Mouse (Mus musculus): Measurements from ENCODE around the gene Leng1. TPM values are rescaled to one million over a fixed set of nuclear protein-coding genes. Genes with fewer than 3 reads are reported as not detected.
A peak's percentile ranks its signal among the peaks of the same experiment; 100 is the strongest.

The Leng1 gene
- polyA plus RNA-seq, 1 experiment, result 22.0 TPM

GRCm38 (mm10) chr7:3664524-3665214, 971 bp downstream of the Leng1 start:
- TF ChIP-seq GATA1 (IDR thresholded peaks at IDR 0.05; ENCODE audit: borderline replicate concordance, low read length) (no peak), FLI1 (IDR thresholded peaks at IDR 0.05; ENCODE audit: low read length) (no peak)
- Histone ChIP-seq H3K4me1 (peaks cover 65% of the 10 kb centered on the region), H3K9me3 (no peaks in the 10 kb centered on the region), H3K27me3 (replicated peaks) (no peaks in the 10 kb centered on the region), H3K4me3 (replicated peaks) (peak overlapping the region; percentile 96), H3K36me3 (replicated peaks; ENCODE audit: low read length) (peaks cover 62% of the 10 kb centered on the region)

- Histone ChIP-seq H3K36me3 (replicated peaks; ENCODE audit: low read length) (peaks cover 100% of the 10 kb centered on the region), H3K27me3 (replicated peaks) (no peaks in the 10 kb centered on the region), H3K4me3 (replicated peaks) (no peak overlapping the region), H3K9me3 (no peaks in the 10 kb centered on the region), H3K4me1 (peaks cover 41% of the 10 kb centered on the region)
- TF ChIP-seq GATA1 (IDR thresholded peaks at IDR 0.05; ENCODE audit: borderline replicate concordance, low read length), result no peak
These were observed 7.1 kb downstream of the Leng1 start for GRCm38 (mm10) chr7:3658578-3658977.

- Histone ChIP-seq H3K27me3 (replicated peaks) (no peaks in the 10 kb centered on the region), H3K4me3 (replicated peaks) (no peak overlapping the region), H3K4me1 (peaks cover 41% of the 10 kb centered on the region), H3K36me3 (replicated peaks; ENCODE audit: low read length) (peaks cover 100% of the 10 kb centered on the region), H3K9me3 (no peaks in the 10 kb centered on the region)
- TF ChIP-seq FLI1 (IDR thresholded peaks at IDR 0.05; ENCODE audit: low read length), result no peak
- no peak for TF ChIP-seq GATA1 (IDR thresholded peaks at IDR 0.05; ENCODE audit: borderline replicate concordance, low read length)
These were observed 8.7 kb downstream of the Leng1 start for GRCm38 (mm10) chr7:3656966-3657365.

- H3K36me3 ChIP-seq (replicated peaks; ENCODE audit: low read length), result peaks cover 65% of the 10 kb centered on the region
- peak overlapping the region; percentile 96 for H3K4me3 ChIP-seq (replicated peaks)
These were observed 19.0 kb downstream of the Leng1 start for GRCm38 (mm10) chr7:3646641-3647040.

GRCm38 (mm10) chr7:3646188-3646587, 19.5 kb downstream of the Leng1 start:
- peaks cover 74% of the 10 kb centered on the region for H3K4me1 ChIP-seq
- peak overlapping the region; percentile 96 for H3K4me3 ChIP-seq (replicated peaks)
- no peaks in the 10 kb centered on the region for H3K27me3 ChIP-seq (replicated peaks)
- peaks cover 65% of the 10 kb centered on the region for H3K36me3 ChIP-seq (replicated peaks; ENCODE audit: low read length)
- TF ChIP-seq FLI1 (IDR thresholded peaks at IDR 0.05; ENCODE audit: low read length) (no peak), GATA1 (IDR thresholded peaks at IDR 0.05; ENCODE audit: borderline replicate concordance, low read length) (no peak)
- no peaks in the 10 kb centered on the region for H3K9me3 ChIP-seq

More at GRCm38 (mm10) chr7:3646641-3647040, 19.0 kb downstream of the Leng1 start:
- TF ChIP-seq GATA1 (IDR thresholded peaks at IDR 0.05; ENCODE audit: borderline replicate concordance, low read length) (no peak), FLI1 (IDR thresholded peaks at IDR 0.05; ENCODE audit: low read length) (no peak)
- Histone ChIP-seq H3K9me3 (no peaks in the 10 kb centered on the region), H3K4me1 (peaks cover 75% of the 10 kb centered on the region), H3K27me3 (replicated peaks) (no peaks in the 10 kb centered on the region)

GRCm38 (mm10) chr7:3645488-3646025, 20.1 kb downstream of the Leng1 start:
- Histone ChIP-seq H3K9me3 (no peaks in the 10 kb centered on the region), H3K36me3 (replicated peaks; ENCODE audit: low read length) (peaks cover 65% of the 10 kb centered on the region), H3K27me3 (replicated peaks) (no peaks in the 10 kb centered on the region), H3K4me3 (replicated peaks) (peak overlapping the region; percentile 96), H3K4me1 (peaks cover 68% of the 10 kb centered on the region)
- TF ChIP-seq FLI1 (IDR thresholded peaks at IDR 0.05; ENCODE audit: low read length) (no peak), GATA1 (IDR thresholded peaks at IDR 0.05; ENCODE audit: borderline replicate concordance, low read length) (no peak)

GRCm38 (mm10) chr7:3644672-3645487, 20.8 kb downstream of the Leng1 start, which contains the start of gene Cnot3:
Gene Cnot3 (plus strand): TSS chr7:3645268.
- Histone ChIP-seq H3K27me3 (replicated peaks) (no peaks in the 10 kb centered on the region), H3K4me1 (peaks cover 61% of the 10 kb centered on the region), H3K4me3 (replicated peaks) (peak within 1 kb of the TSS; percentile 96), H3K9me3 (no peaks in the 10 kb centered on the region), H3K36me3 (replicated peaks; ENCODE audit: low read length) (peaks cover 65% of the 10 kb centered on the region)
- TF ChIP-seq GATA1 (IDR thresholded peaks at IDR 0.05; ENCODE audit: borderline replicate concordance, low read length), result peak; percentile 48; the same call in 1 of the 3 replicates
- no peak; the same call in 1 of the 2 replicates for TF ChIP-seq FLI1 (IDR thresholded peaks at IDR 0.05; ENCODE audit: low read length)

- no peak for TF ChIP-seq GATA1 (IDR thresholded peaks at IDR 0.05; ENCODE audit: borderline replicate concordance, low read length)
- TF ChIP-seq FLI1 (IDR thresholded peaks at IDR 0.05; ENCODE audit: low read length), result no peak
- H3K9me3 ChIP-seq, result no peaks in the 10 kb centered on the region
- no peaks in the 10 kb centered on the region for H3K27me3 ChIP-seq (replicated peaks)
- peak overlapping the region; percentile 96 for H3K4me3 ChIP-seq (replicated peaks)
- peaks cover 55% of the 10 kb centered on the region for H3K4me1 ChIP-seq
- peaks cover 65% of the 10 kb centered on the region for H3K36me3 ChIP-seq (replicated peaks; ENCODE audit: low read length)
These were observed 21.3 kb downstream of the Leng1 start for GRCm38 (mm10) chr7:3644348-3644671.

- Histone ChIP-seq H3K9me3 (no peaks in the 10 kb centered on the region), H3K4me1 (peaks cover 52% of the 10 kb centered on the region), H3K27me3 (replicated peaks) (no peaks in the 10 kb centered on the region), H3K36me3 (replicated peaks; ENCODE audit: low read length) (peaks cover 65% of the 10 kb centered on the region), H3K4me3 (replicated peaks) (peak overlapping the region; percentile 96)
- no peak for TF ChIP-seq GATA1 (IDR thresholded peaks at IDR 0.05; ENCODE audit: borderline replicate concordance, low read length)
- TF ChIP-seq FLI1 (IDR thresholded peaks at IDR 0.05; ENCODE audit: low read length), result no peak
These were observed 21.8 kb downstream of the Leng1 start for GRCm38 (mm10) chr7:3643843-3644242.

GRCm38 (mm10) chr7:3643412-3643811, 22.2 kb downstream of the Leng1 start:
- H3K9me3 ChIP-seq, result no peaks in the 10 kb centered on the region
- H3K4me3 ChIP-seq (replicated peaks), result peak overlapping the region; percentile 96
- no peaks in the 10 kb centered on the region for H3K27me3 ChIP-seq (replicated peaks)
- TF ChIP-seq FLI1 (IDR thresholded peaks at IDR 0.05; ENCODE audit: low read length) (no peak), GATA1 (IDR thresholded peaks at IDR 0.05; ENCODE audit: borderline replicate concordance, low read length) (no peak)
- H3K4me1 ChIP-seq, result peaks cover 47% of the 10 kb centered on the region
- H3K36me3 ChIP-seq (replicated peaks; ENCODE audit: low read length), result peaks cover 65% of the 10 kb centered on the region

All from megakaryocyte, embryonic 14.5 days (primary cell).